Mouse (Mus musculus) MEL (cell line): ENCODE results near the gene Rcan1. TPM values are rescaled to one million over a fixed set of nuclear protein-coding genes. Genes with fewer than 3 reads are reported as not detected.

Experiments
- DNase-seq: peaks from one replicate; pipeline ENCODE4 v3.0.0; 2011; ENCODE audit warnings: low read depth, low spot score
- H3K27ac ChIP-seq: 2 replicates; pipeline ENCODE4 v1.5.1; 2012; ENCODE audit warnings: low read depth, mild to moderate bottlenecking, control low read depth, low read length, moderate library complexity; ENCODE audit not compliant: control insufficient read depth
- H3K27me3 ChIP-seq, 2 experiments: fragments of 150-350 bp in 1 of 2; sonication (generic) in 1 of 2; 2 replicates each; pipeline ENCODE4 v1.6.1; 2012; ENCODE audit warnings: low read length in 2 of 2, mild to moderate bottlenecking in 2 of 2, improper control_type of control experiment in 1 of 2, moderate library complexity in 1 of 2; ENCODE audit not compliant: insufficient read depth in 2 of 2, control insufficient read depth in 1 of 2
- H3K36me3 ChIP-seq, 2 experiments: 2 replicates each; pipeline ENCODE4 v1.6.1; 2012 to 2014; ENCODE audit warnings: low read length in 2 of 2, improper control_type of control experiment in 1 of 2, inconsistent platforms in 1 of 2, mild to moderate bottlenecking in 1 of 2; ENCODE audit not compliant: insufficient read depth in 2 of 2, control insufficient read depth in 1 of 2
- H3K4me1 ChIP-seq, 2 experiments: fragments of 150-350 bp in 1 of 2; sonication (generic) in 1 of 2; 2 replicates each; pipeline ENCODE4 v1.6.1; 2012; ENCODE audit warnings: low read length in 2 of 2, improper control_type of control experiment in 1 of 2, mild to moderate bottlenecking in 1 of 2; ENCODE audit not compliant: insufficient read depth in 2 of 2, control insufficient read depth in 1 of 2
- H3K4me3 ChIP-seq, 2 experiments: fragments of 150-350 bp in 1 of 2; sonication (generic) in 1 of 2; 2 replicates each; pipeline ENCODE4 v1.5.1; 2012; ENCODE audit warnings: low read depth in 2 of 2, low read length in 2 of 2, mild to moderate bottlenecking in 2 of 2, moderate library complexity in 2 of 2, control low read depth in 1 of 2, improper control_type of control experiment in 1 of 2; ENCODE audit not compliant: control insufficient read depth in 1 of 2, insufficient read depth in 1 of 2
- H3K79me2 ChIP-seq: 2 replicates; pipeline ENCODE4 v1.6.1; 2012; ENCODE audit warnings: mild to moderate bottlenecking, low read length, moderate library complexity; ENCODE audit not compliant: control insufficient read depth, poor library complexity, insufficient read depth
- H3K9ac ChIP-seq: 2 replicates; pipeline ENCODE4 v1.6.1; 2012; ENCODE audit warnings: low read depth, mild to moderate bottlenecking, control low read depth, low read length, moderate library complexity; ENCODE audit not compliant: control insufficient read depth, poor library complexity, severe bottlenecking
- H3K9me3 ChIP-seq: fragments of 150-350 bp; sonication (generic); replicated peaks from 2 replicates; pipeline ENCODE4 v1.6.1; 2012; ENCODE audit warnings: mild to moderate bottlenecking, low read length, improper control_type of control experiment, moderate library complexity; ENCODE audit not compliant: insufficient read depth
- BHLHE40 ChIP-seq: IDR thresholded peaks from 2 replicates; pipeline ENCODE4 v1.6.1; 2012; ENCODE audit warnings: low read depth, mild to moderate bottlenecking, inconsistent platforms, low read length, improper control_type of control experiment, borderline replicate concordance
- ELF1 ChIP-seq: IDR thresholded peaks from 2 replicates; pipeline ENCODE4 v1.6.1; 2014; ENCODE audit warnings: low read depth, mild to moderate bottlenecking, inconsistent platforms, low read length, improper control_type of control experiment, moderate library complexity
- ETS1 ChIP-seq: IDR thresholded peaks from 2 replicates; pipeline ENCODE4 v1.6.1; 2012; ENCODE audit warnings: low read depth, mild to moderate bottlenecking, inconsistent platforms, low read length, improper control_type of control experiment, moderate library complexity
- HCFC1 ChIP-seq: IDR thresholded peaks from 2 replicates; pipeline ENCODE4 v1.6.1; 2012; ENCODE audit warnings: low read depth, mild to moderate bottlenecking, inconsistent platforms, low read length, improper control_type of control experiment, moderate library complexity
- JUND ChIP-seq: IDR thresholded peaks from 2 replicates; pipeline ENCODE4 v1.6.1; 2011; ENCODE audit warnings: low read depth, mild to moderate bottlenecking, improper control_type of control experiment, low read length
- MAFK ChIP-seq: IDR thresholded peaks from 2 replicates; pipeline ENCODE4 v1.6.1; 2011; ENCODE audit warnings: low read depth, mild to moderate bottlenecking, low read length, improper control_type of control experiment, borderline replicate concordance
- MAX ChIP-seq: IDR thresholded peaks from 2 replicates; pipeline ENCODE4 v1.6.1; 2011; ENCODE audit warnings: low read length, improper control_type of control experiment
- MEF2A ChIP-seq: IDR thresholded peaks from 2 replicates; pipeline ENCODE4 v1.6.1; 2014; ENCODE audit warnings: low read depth, mild to moderate bottlenecking, inconsistent platforms, low read length, improper control_type of control experiment; ENCODE audit not compliant: poor library complexity, insufficient replicate concordance, severe bottlenecking; ENCODE audit errors: extremely low read depth
- MXI1 ChIP-seq: IDR thresholded peaks from 2 replicates; pipeline ENCODE4 v1.6.1; 2011; ENCODE audit warnings: mild to moderate bottlenecking, low read depth, low read length, improper control_type of control experiment
- MYB ChIP-seq: IDR thresholded peaks from 2 replicates; pipeline ENCODE4 v1.6.1; 2011; ENCODE audit warnings: mild to moderate bottlenecking, low read depth, low read length, improper control_type of control experiment
- NELFE ChIP-seq: IDR thresholded peaks from 2 replicates; pipeline ENCODE4 v1.6.1; 2011; ENCODE audit warnings: low read depth, low read length, improper control_type of control experiment
- RAD21 ChIP-seq: IDR thresholded peaks from 2 replicates; pipeline ENCODE4 v1.6.1; 2011; ENCODE audit warnings: mild to moderate bottlenecking, low read depth, low read length, improper control_type of control experiment
- SIN3A ChIP-seq: IDR thresholded peaks from 2 replicates; pipeline ENCODE4 v1.6.1; 2012; ENCODE audit warnings: low read length, improper control_type of control experiment, inconsistent platforms
- TAL1 ChIP-seq: IDR thresholded peaks from 2 replicates; pipeline ENCODE4 v1.6.1; 2012; ENCODE audit warnings: mild to moderate bottlenecking, inconsistent platforms, low read length, moderate library complexity, mixed read lengths
- TBP ChIP-seq: IDR thresholded peaks from 2 replicates; pipeline ENCODE4 v1.8.0; 2011; ENCODE audit warnings: low read depth, low read length, improper control_type of control experiment
- TCF12 ChIP-seq: IDR thresholded peaks from 2 replicates; pipeline ENCODE4 v1.6.1; 2014; ENCODE audit warnings: low read depth, mild to moderate bottlenecking, inconsistent platforms, low read length, improper control_type of control experiment, moderate library complexity
- ZMIZ1 ChIP-seq: IDR thresholded peaks from 2 replicates; pipeline ENCODE4 v1.6.1; 2012; ENCODE audit warnings: low read depth, mild to moderate bottlenecking, inconsistent platforms, low read length, improper control_type of control experiment, moderate library complexity
- ZNF384 ChIP-seq: IDR thresholded peaks from 2 replicates; pipeline ENCODE4 v1.6.1; 2012; ENCODE audit warnings: low read depth, mild to moderate bottlenecking, inconsistent platforms, low read length, improper control_type of control experiment
- polyA plus RNA-seq, 2 experiments: library from polyadenylated mRNA; stranded (reverse) in 1 of 2; unstranded in 1 of 2; fragments of >175 nt in 1 of 2; fragments of >200 nt in 1 of 2; gene quantifications; 2 replicates each; pipeline versions ENCODE4 v1.2.1 to v1.2.4; 2012; ENCODE audit warnings: low replicate concordance in 2 of 2, low read depth in 1 of 2; ENCODE audit not compliant: insufficient read length in 2 of 2, insufficient read depth in 1 of 2, missing spikeins in 1 of 2
- total RNA-seq: library from RNA; depleted of rRNA; stranded (reverse); fragments of 300-350 nt; gene quantifications from 2 replicates; pipeline ENCODE4 v1.2.3, GENCODE M21; 2012

Gene Rcan1
- total and polyA plus RNA-seq, 3 experiments: 9.5 to 14.6 TPM; not detected in 1

GRCm38 (mm10) chr16:92510835-92511772, 40.4 kb upstream of the Rcan1 start:
- peaks cover 0 to 1% of the 10 kb centered on the region in 2 experiments; a peak in 3 of 4 replicates for H3K27me3 ChIP-seq
- TF ChIP-seq MXI1: no peak

GRCm38 (mm10) chr16:92507573-92507972, 36.9 kb upstream of the Rcan1 start:
- Histone ChIP-seq H3K4me1 (no peaks in the 10 kb centered on the region), H3K36me3 (no peaks in the 10 kb centered on the region), H3K79me2 (no peaks in the 10 kb centered on the region), H3K27me3 (peaks cover 2 to 6% of the 10 kb centered on the region in 2 experiments), H3K27ac (no peak overlapping the region), H3K9ac (no peak overlapping the region), H3K4me3 (no peak overlapping the region), H3K9me3 (no peaks in the 10 kb centered on the region)
- no peak for DNase-seq
- TF ChIP-seq TAL1: no peak

More at GRCm38 (mm10) chr16:92510835-92511772, 40.4 kb upstream of the Rcan1 start:
- DNase-seq: no peak
- Histone ChIP-seq H3K79me2 (no peaks in the 10 kb centered on the region), H3K9ac (no peak overlapping the region), H3K27ac (no peak overlapping the region), H3K9me3 (no peaks in the 10 kb centered on the region), H3K36me3 (no peaks in the 10 kb centered on the region), H3K4me3 (no peak overlapping the region), H3K4me1 (no peaks in the 10 kb centered on the region)

DNA sequence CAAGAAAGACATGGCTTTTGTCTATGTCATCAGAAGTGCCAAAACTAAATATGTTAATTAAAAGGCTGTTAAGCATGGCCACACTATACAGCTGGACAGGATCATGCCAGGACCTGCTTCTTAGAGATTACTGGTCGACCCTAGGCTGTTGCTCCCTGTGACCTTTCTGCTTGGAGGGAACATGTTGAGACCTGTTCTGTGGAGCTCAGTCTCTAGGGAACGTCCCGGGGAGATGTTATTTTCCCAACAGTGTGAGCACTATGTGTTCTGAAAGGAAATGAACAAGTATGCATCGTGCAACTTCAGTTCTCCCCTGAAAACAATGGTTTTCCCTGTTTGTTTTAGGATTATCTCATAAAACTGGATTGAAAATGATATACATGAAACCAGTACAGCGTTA, 32.4 kb upstream of the Rcan1 start:
- Histone ChIP-seq H3K27ac (no peak overlapping the region), H3K9me3 (no peaks in the 10 kb centered on the region), H3K27me3 (peaks cover 5 to 8% of the 10 kb centered on the region in 2 experiments), H3K4me3 (no peak overlapping the region), H3K4me1 (no peaks in the 10 kb centered on the region), H3K9ac (no peak overlapping the region), H3K36me3 (no peaks in the 10 kb centered on the region), H3K79me2 (no peaks in the 10 kb centered on the region)
- DNase-seq: no peak
- TF ChIP-seq TCF12 (no peak), RAD21 (no peak), ZMIZ1 (no peak), NELFE (no peak), MAX (no peak)

GRCm38 (mm10) chr16:92500534-92500933, 29.9 kb upstream of the Rcan1 start:
- Histone ChIP-seq H3K9me3 (no peaks in the 10 kb centered on the region), H3K4me1 (no peaks in the 10 kb centered on the region), H3K9ac (no peak overlapping the region), H3K4me3 (no peak overlapping the region), H3K36me3 (no peaks in the 10 kb centered on the region), H3K27me3 (peaks cover 5 to 8% of the 10 kb centered on the region in 2 experiments), H3K79me2 (no peaks in the 10 kb centered on the region), H3K27ac (no peak overlapping the region)
- DNase-seq: no peak
- TF ChIP-seq TAL1 (no peak), ZNF384 (no peak), ETS1 (no peak), MEF2A (no peak), TCF12 (no peak), RAD21 (no peak), HCFC1 (no peak), MAFK (no peak), MYB (no peak), ELF1 (no peak), SIN3A (no peak), JUND (no peak), TBP (no peak), BHLHE40 (no peak)
